Mouse (Mus musculus) lung, postnatal 0 days (tissue): Measurements from ENCODE around the gene Hils1. TPM values are rescaled to one million over a fixed set of nuclear protein-coding genes. Genes with fewer than 3 reads are reported as not detected.

Experiments
- ATAC-seq: fragments of 200-750 bp; cut with Nextera tagmentation; 2 replicates; pipeline ENCODE4 v1.8.0; 2017; ENCODE audit warnings: moderate library complexity
- DNase-seq: peaks from one replicate; pipeline ENCODE4 v3.0.0-alpha.2; 2016; ENCODE audit warnings: low spot score
- H3K27ac ChIP-seq: fragments of 300-500 bp; sonication (generic); 2 replicates; pipeline ENCODE4 v1.5.1; 2014; ENCODE audit warnings: antibody characterized with exemption, mild to moderate bottlenecking, low read length, mixed read lengths
- H3K27me3 ChIP-seq: fragments of 300-500 bp; sonication (generic); replicated peaks from 2 replicates; pipeline ENCODE4 v1.6.1; 2014; ENCODE audit warnings: low read length, mixed read lengths; ENCODE audit not compliant: insufficient read depth
- H3K36me3 ChIP-seq: fragments of 300-500 bp; sonication (generic); 2 replicates; pipeline ENCODE4 v1.6.1; 2014; ENCODE audit warnings: low read length, mixed read lengths; ENCODE audit not compliant: insufficient read depth
- H3K4me1 ChIP-seq: fragments of 300-500 bp; sonication (generic); 2 replicates; pipeline ENCODE4 v1.6.1; 2014; ENCODE audit warnings: antibody characterized with exemption, low read depth, low read length, mixed read lengths; ENCODE audit not compliant: insufficient read depth
- H3K4me2 ChIP-seq: fragments of 300-500 bp; sonication (generic); replicated peaks from 2 replicates; pipeline ENCODE4 v1.6.1; 2014; ENCODE audit warnings: low read depth, mild to moderate bottlenecking, low read length, moderate library complexity, mixed read lengths
- H3K4me3 ChIP-seq: fragments of 300-500 bp; sonication (generic); 2 replicates; pipeline ENCODE4 v1.5.1; 2014; ENCODE audit warnings: low read depth, low read length
- H3K9ac ChIP-seq: fragments of 300-500 bp; sonication (generic); replicated peaks from 2 replicates; pipeline ENCODE4 v1.6.1; 2014; ENCODE audit warnings: low read depth, mild to moderate bottlenecking
- H3K9me3 ChIP-seq: fragments of 300-500 bp; sonication (generic); 2 replicates; pipeline ENCODE4 v1.6.1; 2016; ENCODE audit warnings: low read length, mixed read lengths
- CTCF ChIP-seq: IDR thresholded peaks from 2 replicates; pipeline ENCODE4 v1.5.1; 2016; ENCODE audit warnings: antibody characterized with exemption, mild to moderate bottlenecking
- EP300 ChIP-seq: IDR thresholded peaks from 2 replicates; pipeline ENCODE4 v1.6.1; 2016; ENCODE audit warnings: antibody characterized with exemption, mild to moderate bottlenecking, control low read depth
- WGBS: fragments of 180-500 bp; shearing (Covaris S2); extraction: QIAGEN DNeasy Blood & Tissue Kit; methylation state at CpG from one replicate; pipeline ENCODE4 v1.1.7; 2014; 5-methylcytosine and 5-hydroxymethylcytosine counted together
- polyA plus RNA-seq: library from polyadenylated mRNA; unstranded; fragments of >200 nt; fragmentation: Nextera tagmentation; extraction: Ambion mirVana; gene quantifications from 2 replicates; pipeline ENCODE4 v1.2.1, GENCODE M21; 2015

Hils1 gene
- polyA plus RNA-seq, 1 experiment from 2014 or later: not detected

GRCm38 (mm10) chr11:94971895-94972615 is 4.7 kb downstream of the Hils1 start:
- no peak for TF ChIP-seq CTCF
- no peak for TF ChIP-seq EP300
- H3K27ac ChIP-seq: no peak overlapping the region
- H3K27me3 ChIP-seq: no peaks in the 10 kb centered on the region
- H3K9ac ChIP-seq: no peak overlapping the region
- no peaks in the 10 kb centered on the region for H3K36me3 ChIP-seq
- H3K4me3 ChIP-seq: no peak overlapping the region
- no peaks in the 10 kb centered on the region for H3K9me3 ChIP-seq
- no peaks in the 10 kb centered on the region for H3K4me1 ChIP-seq
- DNase-seq (no peak), ATAC-seq (no peak)
- WGBS: 62% methylated on average over 16 of the region's 16 CpGs
- no peak overlapping the region for H3K4me2 ChIP-seq

GRCm38 (mm10) chr11:94972887-94973286 is 5.5 kb downstream of the Hils1 start:
- no peak overlapping the region for H3K4me3 ChIP-seq
- WGBS: 61% methylated on average over 5 of the region's 5 CpGs
- H3K27me3 ChIP-seq: no peaks in the 10 kb centered on the region
- TF ChIP-seq EP300 (no peak), CTCF (no peak)
- no peak overlapping the region for H3K27ac ChIP-seq
- ATAC-seq (no peak), DNase-seq (no peak)
- no peaks in the 10 kb centered on the region for H3K9me3 ChIP-seq
- no peak overlapping the region for H3K4me2 ChIP-seq
- no peak overlapping the region for H3K9ac ChIP-seq
- H3K4me1 ChIP-seq: no peaks in the 10 kb centered on the region
- no peaks in the 10 kb centered on the region for H3K36me3 ChIP-seq

- Histone ChIP-seq H3K9ac (no peak overlapping the region), H3K4me3 (no peak overlapping the region), H3K9me3 (no peaks in the 10 kb centered on the region), H3K27me3 (no peaks in the 10 kb centered on the region), H3K27ac (no peak overlapping the region), H3K4me2 (no peak overlapping the region), H3K4me1 (no peaks in the 10 kb centered on the region), H3K36me3 (no peaks in the 10 kb centered on the region)
- TF ChIP-seq EP300: no peak
- no peak for TF ChIP-seq CTCF
- DNase-seq: no peak
- no peak for ATAC-seq
- 59% methylated on average over 4 of the region's 4 CpGs for WGBS
Measured at GRCm38 (mm10) chr11:94973313-94973712, 5.9 kb downstream of the Hils1 start.

GRCm38 (mm10) chr11:94974951-94975350 is 7.6 kb downstream of the Hils1 start:
- Histone ChIP-seq H3K4me1 (no peaks in the 10 kb centered on the region), H3K4me2 (no peak overlapping the region), H3K27ac (no peak overlapping the region), H3K36me3 (no peaks in the 10 kb centered on the region), H3K9ac (no peak overlapping the region), H3K9me3 (no peaks in the 10 kb centered on the region), H3K27me3 (no peaks in the 10 kb centered on the region), H3K4me3 (no peak overlapping the region)
- WGBS: 54% methylated on average over 2 of the region's 2 CpGs
- TF ChIP-seq EP300 (no peak), CTCF (no peak)
- DNase-seq (no peak), ATAC-seq (no peak)

- no peaks in the 10 kb centered on the region for H3K36me3 ChIP-seq
- WGBS: 64% methylated on average over 5 of the region's 5 CpGs
- ATAC-seq (no peak), DNase-seq (no peak)
- H3K4me3 ChIP-seq: no peak within 1 kb of the TSS
- no peak within 1 kb of the TSS for H3K27ac ChIP-seq
- no peak within 1 kb of the TSS for H3K4me2 ChIP-seq
- TF ChIP-seq EP300 (no peak), CTCF (no peak)
- H3K27me3 ChIP-seq: no peaks in the 10 kb centered on the region
- H3K9ac ChIP-seq: no peak within 1 kb of the TSS
- no peaks in the 10 kb centered on the region for H3K4me1 ChIP-seq
- no peaks in the 10 kb centered on the region for H3K9me3 ChIP-seq
Measured at GRCm38 (mm10) chr11:94976199-94976598, 8.8 kb downstream of the Hils1 start, which contains the start of gene Sgca. TSS of gene Sgca (minus strand) at chr11:94976327.

- 39% methylated on average over 9 of the region's 9 CpGs for WGBS
- Histone ChIP-seq H3K4me3 (no peak overlapping the region), H3K9ac (no peak overlapping the region), H3K27ac (no peak overlapping the region), H3K9me3 (no peaks in the 10 kb centered on the region), H3K36me3 (no peaks in the 10 kb centered on the region), H3K4me2 (no peak overlapping the region), H3K4me1 (no peaks in the 10 kb centered on the region), H3K27me3 (no peaks in the 10 kb centered on the region)
- TF ChIP-seq CTCF: no peak
- TF ChIP-seq EP300: no peak
- no peak for DNase-seq
- ATAC-seq: no peak; the same call in 1 of the 2 replicates
Measured at GRCm38 (mm10) chr11:94978178-94978915, 11.0 kb downstream of the Hils1 start.
